Mouse (Mus musculus) thymus, postnatal 36 days (tissue): ENCODE results near the gene Eif4e2.

ENCODE experiments used
- DNase-seq, 2 experiments: peaks; one replicate each; pipeline ENCODE4 v3.0.0; 2022; ENCODE audit warnings: mixed read lengths in 2 of 2

The Eif4e2 gene

GRCm38 (mm10) chr1:87213735-87214704 is at the start of gene Eif4e2:
TSS of gene Eif4e2 (plus strand) at chr1:87213914.
- peak; percentile 89 to 94 for DNase-seq

- DNase-seq = no peak
These were observed 49.4 kb upstream of the Eif4e2 start for GRCm38 (mm10) chr1:87164164-87164795.

- DNase-seq = no peak
These were observed 48.9 kb upstream of the Eif4e2 start for GRCm38 (mm10) chr1:87164796-87165184.

GRCm38 (mm10) chr1:87170458-87170857 is 43.3 kb upstream of the Eif4e2 start:
- no peak for DNase-seq

- DNase-seq = no peak
These were observed 42.4 kb upstream of the Eif4e2 start for GRCm38 (mm10) chr1:87171312-87171711.

- no peak for DNase-seq
These were observed 41.4 kb upstream of the Eif4e2 start for GRCm38 (mm10) chr1:87172316-87172715.

- peak; percentile 65 to 67 for DNase-seq
These were observed 39.4 kb upstream of the Eif4e2 start for GRCm38 (mm10) chr1:87174006-87174955.

DNA sequence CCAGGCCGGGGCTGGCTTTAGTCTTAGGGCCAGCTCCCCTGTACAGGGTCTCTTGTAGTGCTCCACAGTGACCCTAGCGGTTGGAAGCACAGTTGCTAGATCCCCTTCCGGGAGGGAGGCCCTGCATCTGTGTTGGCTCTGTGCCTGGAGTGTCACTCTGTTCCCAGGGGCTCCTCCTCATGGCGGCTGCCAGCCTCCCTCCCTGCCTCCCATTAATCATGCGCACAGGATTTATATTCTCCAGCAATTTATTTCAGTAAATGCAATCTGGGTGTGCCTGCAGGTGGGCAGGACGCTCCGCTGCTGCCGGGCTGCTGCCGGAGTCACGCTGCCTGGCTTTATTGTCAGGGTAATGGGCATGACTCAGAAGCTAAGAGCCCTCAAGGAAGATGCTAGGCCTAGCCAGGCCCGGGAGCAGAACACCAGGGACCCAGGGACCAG is 37.8 kb upstream of the Eif4e2 start:
- DNase-seq = no peak

DNA sequence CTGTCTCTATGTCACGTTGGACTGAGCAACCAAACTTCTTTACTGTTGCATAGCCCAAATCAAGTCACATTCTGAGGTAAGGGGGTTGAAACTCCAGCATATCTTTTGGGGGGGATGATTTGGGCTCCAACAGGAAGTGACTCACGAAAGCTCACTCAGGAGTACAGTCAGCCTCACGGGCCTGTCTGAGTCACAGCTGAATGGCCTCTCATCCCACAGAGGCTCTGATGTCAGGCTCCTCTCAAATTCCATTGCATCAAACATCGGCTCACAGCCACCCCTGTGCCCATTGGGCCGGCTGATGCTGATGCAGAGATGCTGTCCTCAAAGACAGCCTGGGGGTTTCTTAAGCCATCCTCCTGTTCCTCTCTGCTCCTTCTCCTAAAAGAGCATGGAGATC is 32.8 kb upstream of the Eif4e2 start:
- no peak for DNase-seq

GRCm38 (mm10) chr1:87183013-87183412 is 30.7 kb upstream of the Eif4e2 start, which contains the start of gene Prss56:
TSS of gene Prss56 (plus strand) at chr1:87183313.
- DNase-seq = no peak

- DNase-seq = no peak
These were observed 29.5 kb upstream of the Eif4e2 start for GRCm38 (mm10) chr1:87183998-87184750.

DNA sequence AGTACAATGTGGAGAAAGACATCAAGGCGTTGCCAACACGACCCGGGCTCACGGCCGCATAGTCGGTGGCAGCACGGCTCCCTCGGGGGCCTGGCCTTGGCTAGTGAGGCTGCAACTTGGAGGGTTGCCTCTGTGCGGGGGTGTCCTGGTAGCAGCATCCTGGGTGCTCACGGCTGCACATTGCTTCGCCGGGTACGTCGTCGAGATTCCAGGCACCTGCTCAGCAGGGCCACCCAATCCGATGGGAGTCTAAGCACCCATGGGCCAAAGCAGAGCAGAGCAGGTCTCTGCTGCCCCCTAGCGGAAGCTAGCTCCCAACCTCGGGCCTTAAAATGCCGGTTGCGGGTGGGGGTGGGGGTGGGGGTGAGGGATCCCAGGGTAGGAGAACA is 29.0 kb upstream of the Eif4e2 start:
- peak; percentile 62 to 65 for DNase-seq

- peak in 1 of 2 experiments; percentile 23 for DNase-seq
These were observed 28.2 kb upstream of the Eif4e2 start for GRCm38 (mm10) chr1:87185526-87185925.

DNA sequence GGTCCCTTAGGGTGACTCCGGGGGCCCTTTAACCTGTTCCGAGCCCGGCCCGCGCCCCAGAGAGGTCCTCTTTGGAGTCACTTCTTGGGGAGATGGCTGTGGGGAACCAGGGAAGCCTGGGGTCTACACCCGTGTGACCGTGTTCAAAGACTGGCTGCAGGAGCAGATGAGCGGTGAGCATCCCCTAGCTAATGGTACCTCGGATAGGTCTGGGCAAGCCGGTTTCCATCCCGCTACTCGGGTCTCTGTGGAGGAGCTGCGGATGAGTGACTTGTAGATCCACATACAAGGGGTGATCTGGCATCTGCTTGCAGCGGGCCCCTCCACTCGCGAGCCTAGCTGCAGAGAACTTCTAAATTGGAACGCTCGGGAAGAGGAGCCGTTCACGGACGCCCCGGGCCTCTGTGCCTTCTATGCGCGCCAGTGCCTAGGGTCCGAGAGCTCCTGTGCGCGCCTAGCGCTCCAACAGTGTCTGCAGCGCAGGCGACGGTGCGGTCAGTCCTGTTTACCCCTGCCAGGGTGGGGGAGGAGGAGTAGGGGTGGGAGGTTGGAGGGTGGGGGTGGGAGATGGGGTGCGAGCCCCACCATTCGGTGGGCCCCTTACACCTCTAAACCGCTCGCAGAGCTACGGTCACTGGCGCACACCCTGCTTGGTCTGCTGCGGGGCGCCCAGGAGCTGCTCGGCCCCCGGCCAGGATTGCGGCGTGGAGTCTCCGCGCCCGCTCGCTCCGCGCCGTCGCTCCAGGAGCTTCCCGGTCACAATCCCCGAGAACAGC is 27.3 kb upstream of the Eif4e2 start:
- DNase-seq = no peak

GRCm38 (mm10) chr1:87187037-87187355 is 26.7 kb upstream of the Eif4e2 start:
- DNase-seq = peak; percentile 32 to 50

GRCm38 (mm10) chr1:87190429-87190828 is 23.3 kb upstream of the Eif4e2 start, which contains the start of gene Chrnd:
TSS of gene Chrnd (plus strand) at chr1:87190607.
- no peak for DNase-seq

DNA sequence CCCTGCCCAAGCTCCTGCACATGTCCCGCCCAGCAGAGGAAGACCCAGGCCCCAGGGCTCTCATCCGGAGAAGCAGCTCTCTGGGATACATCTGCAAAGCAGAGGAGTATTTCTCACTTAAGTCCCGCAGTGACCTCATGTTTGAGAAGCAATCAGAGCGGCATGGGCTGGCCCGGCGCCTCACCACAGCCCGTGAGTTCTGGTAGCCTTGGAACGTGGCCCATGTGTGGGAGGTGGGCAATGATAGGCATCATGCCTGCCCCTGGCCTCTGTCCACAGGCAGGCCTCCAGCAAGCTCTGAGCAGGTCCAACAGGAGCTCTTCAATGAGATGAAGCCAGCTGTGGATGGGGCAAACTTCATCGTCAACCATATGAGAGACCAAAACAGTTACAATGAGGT is 16.4 kb upstream of the Eif4e2 start:
- no peak for DNase-seq

- no peak for DNase-seq
These were observed 15.3 kb upstream of the Eif4e2 start for GRCm38 (mm10) chr1:87198119-87199065.

DNA sequence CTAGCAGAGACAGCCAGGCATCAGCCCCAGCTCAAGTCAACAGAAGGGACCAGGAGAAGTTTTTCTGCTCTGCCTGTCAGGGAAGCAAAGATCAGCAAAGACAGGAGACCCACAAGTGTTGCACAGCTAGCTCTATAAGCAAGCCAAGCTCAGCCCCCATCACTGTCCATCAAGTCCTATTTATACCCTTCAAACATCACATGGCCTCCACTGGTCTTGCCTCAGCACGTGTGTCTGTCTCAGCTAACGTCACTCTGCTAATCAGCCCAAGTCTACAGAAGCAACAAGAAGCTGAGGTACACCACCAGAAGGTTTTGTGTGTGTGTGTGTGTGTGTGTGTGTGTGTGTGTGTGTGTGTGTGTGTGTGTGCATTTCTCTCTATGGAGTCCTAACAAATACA is 12.9 kb upstream of the Eif4e2 start:
- DNase-seq = no peak

DNA sequence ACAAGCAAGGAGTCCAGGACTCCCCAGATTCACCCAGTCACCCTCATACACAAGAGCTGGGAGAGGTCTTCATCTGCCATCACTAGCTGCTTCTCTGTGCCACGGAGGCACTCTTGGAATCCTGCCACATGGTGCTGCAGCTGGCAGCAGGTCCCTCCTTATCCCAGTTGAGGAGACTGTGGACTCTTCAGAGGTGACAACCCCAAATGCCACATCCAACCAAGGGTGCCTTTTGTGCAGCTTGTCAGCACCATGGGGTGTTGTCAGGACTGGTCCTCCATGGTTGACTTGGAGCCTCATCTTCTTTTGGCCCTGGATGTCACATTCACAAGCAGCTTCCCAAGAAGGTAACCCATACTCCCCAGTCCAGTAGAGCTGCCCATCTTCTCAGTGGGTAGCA is 11.9 kb upstream of the Eif4e2 start:
- DNase-seq = no peak
